Mouse (Mus musculus) myocyte (in vitro differentiated cells): ENCODE measurements around the gene Tubb3. TPM values are rescaled to one million over a fixed set of nuclear protein-coding genes. Genes with fewer than 3 reads are reported as not detected.

Source experiments
- H3K27me3 ChIP-seq: one replicate; pipeline ENCODE4 v1.6.1; 2011; ENCODE audit not compliant: control insufficient read depth, insufficient read depth, insufficient read length
- H3K36me3 ChIP-seq: one replicate; pipeline ENCODE4 v1.6.1; 2011; ENCODE audit not compliant: control insufficient read depth, insufficient read depth
- H3K4me2 ChIP-seq: one replicate; pipeline ENCODE4 v1.6.1; 2011; ENCODE audit warnings: low read depth, control low read depth
- H3K4me3 ChIP-seq: one replicate; pipeline ENCODE4 v1.5.1; 2011; ENCODE audit warnings: mild to moderate bottlenecking, control low read depth, moderate library complexity
- H3K79me2 ChIP-seq: one replicate; pipeline ENCODE4 v1.6.1; 2011; ENCODE audit not compliant: control insufficient read depth, insufficient read depth
- H3ac ChIP-seq: one replicate; pipeline ENCODE4 v1.6.1; 2011; ENCODE audit not compliant: control insufficient read depth, insufficient read length
- CEBPB ChIP-seq: IDR thresholded peaks from 2 replicates; pipeline ENCODE4 v1.6.1; 2011; ENCODE audit warnings: mild to moderate bottlenecking, moderate library complexity; ENCODE audit not compliant: poor library complexity, insufficient read depth, severe bottlenecking
- E2F4 ChIP-seq: IDR thresholded peaks from one replicate; pipeline ENCODE4 v1.6.1; 2011; ENCODE audit warnings: mild to moderate bottlenecking, control low read depth, moderate library complexity; ENCODE audit not compliant: insufficient read depth
- MAX ChIP-seq: IDR thresholded peaks from one replicate; pipeline ENCODE4 v1.6.1; 2011; ENCODE audit warnings: low read depth, mild to moderate bottlenecking, control low read depth
- MYOD1 ChIP-seq, 3 experiments: IDR thresholded peaks; one replicate each; pipeline ENCODE4 v1.6.1; 2011; ENCODE audit warnings: control low read depth in 2 of 3, low read depth in 2 of 3, mild to moderate bottlenecking in 2 of 3, moderate library complexity in 1 of 3; ENCODE audit not compliant: insufficient read length in 2 of 3, control insufficient read depth in 1 of 3
- MYOG ChIP-seq, 3 experiments: IDR thresholded peaks; one replicate each; pipeline ENCODE4 v1.6.1; 2011; ENCODE audit warnings: control low read depth in 2 of 3, low read depth in 2 of 3, mild to moderate bottlenecking in 2 of 3; ENCODE audit not compliant: insufficient read length in 2 of 3, control insufficient read depth in 1 of 3, insufficient read depth in 1 of 3
- POLR2A ChIP-seq: IDR thresholded peaks from one replicate; pipeline ENCODE4 v1.6.1; 2011; ENCODE audit warnings: low read depth, mild to moderate bottlenecking, control low read depth, moderate library complexity; ENCODE audit not compliant: insufficient read length
- POLR2AphosphoS2 ChIP-seq: IDR thresholded peaks from one replicate; pipeline ENCODE4 v1.6.1; 2011; ENCODE audit warnings: low read depth, control low read depth; ENCODE audit not compliant: insufficient read length
- REST ChIP-seq: IDR thresholded peaks from one replicate; pipeline ENCODE4 v1.6.1; 2011; ENCODE audit warnings: mild to moderate bottlenecking, control low read depth, moderate library complexity; ENCODE audit not compliant: insufficient read depth, insufficient read length
- SRF ChIP-seq: IDR thresholded peaks from one replicate; pipeline ENCODE4 v1.6.1; 2011; ENCODE audit warnings: low read depth; ENCODE audit not compliant: control insufficient read depth, insufficient read length
- TCF12 ChIP-seq: IDR thresholded peaks from one replicate; pipeline ENCODE4 v1.6.1; 2011; ENCODE audit warnings: mild to moderate bottlenecking, control low read depth; ENCODE audit not compliant: poor library complexity, insufficient read depth, severe bottlenecking
- TCF3 ChIP-seq: IDR thresholded peaks from one replicate; pipeline ENCODE4 v1.6.1; 2011; ENCODE audit warnings: low read depth, control low read depth; ENCODE audit not compliant: insufficient read length
- USF1 ChIP-seq: IDR thresholded peaks from one replicate; pipeline ENCODE4 v1.6.1; 2011; ENCODE audit warnings: low read depth, mild to moderate bottlenecking, control low read depth, moderate library complexity
- polyA plus RNA-seq: library from polyadenylated mRNA; unstranded; fragments of >200 nt; fragmentation: generic; extraction: Trizol; gene quantifications from one replicate; pipeline ENCODE4 v1.2.1, GENCODE M21; 2012; ENCODE audit warnings: missing spikeins

Gene Tubb3
- polyA plus RNA-seq, 1 experiment = 85.5 TPM

DNA sequence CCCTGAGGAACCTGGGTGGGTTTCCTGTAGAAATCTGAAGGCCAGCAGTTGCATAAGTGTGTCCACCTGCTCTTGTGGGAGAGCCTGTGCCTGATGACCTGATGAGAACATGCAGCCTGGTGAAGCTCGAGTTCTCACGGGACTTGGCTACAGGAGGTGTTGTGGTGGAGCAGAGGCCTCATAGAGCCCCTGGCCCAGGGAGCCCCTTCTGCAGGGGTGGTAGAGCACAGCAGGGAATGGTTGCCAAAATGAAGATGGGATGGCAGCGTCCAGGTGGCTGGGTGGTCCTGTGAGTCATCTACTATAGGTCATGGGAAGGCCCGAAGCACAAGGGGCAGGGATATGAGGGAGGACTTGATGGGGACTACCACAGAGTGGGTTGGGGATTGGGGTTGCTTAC is 29.5 kb upstream of the Tubb3 start:
- Histone ChIP-seq H3ac (no peak overlapping the region), H3K4me3 (no peak overlapping the region), H3K4me2 (no peak overlapping the region), H3K27me3 (no peaks in the 10 kb centered on the region), H3K36me3 (peaks cover 36% of the 10 kb centered on the region), H3K79me2 (peaks cover 42% of the 10 kb centered on the region)
- TF ChIP-seq MYOG (IDR thresholded peaks at IDR 0.05; ENCODE audit: control insufficient read depth in 1 of 3, insufficient read depth in 1 of 3, insufficient read length in 2 of 3, low read depth in 2 of 3) (no peak), TCF12 (no peak), POLR2A (no peak), MAX (no peak), CEBPB (no peak), POLR2AphosphoS2 (no peak), MYOD1 (IDR thresholded peaks at IDR 0.05; ENCODE audit: control insufficient read depth in 1 of 3, insufficient read length in 2 of 3, low read depth in 2 of 3) (no peak), USF1 (no peak), SRF (no peak)

DNA sequence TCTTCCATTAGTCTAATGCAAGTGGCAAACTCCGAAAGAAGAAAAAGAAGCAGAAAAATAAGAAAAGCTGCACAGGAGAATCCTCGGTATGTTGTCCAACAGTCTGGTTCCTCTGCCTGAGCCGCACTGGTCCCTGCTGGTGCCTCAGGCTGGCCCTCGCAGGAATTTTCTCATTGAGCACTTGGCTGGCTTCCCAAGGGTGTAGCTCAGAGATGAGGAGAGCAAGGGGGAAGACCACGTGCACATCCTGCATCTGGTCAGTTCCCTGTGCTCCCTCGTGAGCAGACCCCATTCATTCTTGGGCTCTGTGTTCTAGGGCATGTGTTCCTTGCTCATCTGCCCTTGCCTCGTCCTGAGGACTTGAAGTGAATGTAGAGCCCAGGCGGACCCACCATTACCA is 28.7 kb upstream of the Tubb3 start:
- Histone ChIP-seq H3K4me2 (no peak overlapping the region), H3K27me3 (no peaks in the 10 kb centered on the region), H3ac (no peak overlapping the region), H3K4me3 (no peak overlapping the region), H3K79me2 (peaks cover 34% of the 10 kb centered on the region), H3K36me3 (peaks cover 42% of the 10 kb centered on the region)
- no peak for TF ChIP-seq POLR2AphosphoS2
- no peak for TF ChIP-seq CEBPB
- TF ChIP-seq MAX = no peak
- no peak for TF ChIP-seq E2F4
- no peak for TF ChIP-seq SRF
- TF ChIP-seq REST = no peak
- no peak for TF ChIP-seq TCF12
- TF ChIP-seq MYOG (IDR thresholded peaks at IDR 0.05; ENCODE audit: control insufficient read depth in 1 of 3, insufficient read depth in 1 of 3, insufficient read length in 2 of 3, low read depth in 2 of 3) = no peak
- TF ChIP-seq POLR2A = no peak
- no peak for TF ChIP-seq MYOD1 (IDR thresholded peaks at IDR 0.05; ENCODE audit: control insufficient read depth in 1 of 3, insufficient read length in 2 of 3, low read depth in 2 of 3)
- TF ChIP-seq TCF3 = no peak
- no peak for TF ChIP-seq USF1

DNA sequence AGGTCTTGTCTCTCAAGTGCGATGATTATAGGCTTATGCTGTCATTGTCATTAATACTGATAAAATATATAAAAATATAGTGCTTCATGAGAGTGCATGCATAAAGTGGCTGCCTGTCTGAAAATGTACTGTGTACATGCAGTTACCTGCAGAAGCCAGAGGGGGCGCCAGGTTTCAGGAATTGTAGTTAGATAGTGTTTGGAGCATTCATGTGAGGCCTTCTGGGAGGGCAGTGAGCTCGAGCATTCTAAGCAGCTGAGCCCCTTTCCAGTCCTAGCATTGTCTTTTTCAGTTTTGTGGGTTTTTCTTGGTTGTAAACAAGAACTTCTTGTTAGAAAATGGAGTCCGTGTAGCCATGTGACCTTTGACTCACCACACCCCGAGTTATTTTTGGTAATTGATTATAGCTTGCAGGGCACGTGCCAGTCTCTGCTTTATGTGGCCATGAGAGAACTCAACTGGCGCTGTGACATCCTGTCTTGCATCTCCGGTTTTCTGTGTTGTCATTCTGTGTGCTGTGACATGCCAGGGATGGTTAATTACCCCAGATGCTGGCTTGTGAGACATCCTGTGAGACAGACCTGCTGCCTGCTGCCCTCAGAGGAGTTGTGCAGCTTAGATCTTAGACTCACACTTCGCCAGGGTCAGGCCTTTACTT is 26.2 kb upstream of the Tubb3 start:
- Histone ChIP-seq H3K4me2 (no peak overlapping the region), H3ac (no peak overlapping the region), H3K36me3 (peaks cover 58% of the 10 kb centered on the region), H3K27me3 (no peaks in the 10 kb centered on the region), H3K79me2 (peaks cover 14% of the 10 kb centered on the region), H3K4me3 (no peak overlapping the region)
- TF ChIP-seq TCF3 (no peak), SRF (no peak), POLR2A (no peak), MYOD1 (IDR thresholded peaks at IDR 0.05; ENCODE audit: control insufficient read depth in 1 of 3, insufficient read length in 2 of 3, low read depth in 2 of 3) (no peak), MAX (no peak), CEBPB (no peak), E2F4 (no peak), POLR2AphosphoS2 (no peak), USF1 (no peak)

DNA sequence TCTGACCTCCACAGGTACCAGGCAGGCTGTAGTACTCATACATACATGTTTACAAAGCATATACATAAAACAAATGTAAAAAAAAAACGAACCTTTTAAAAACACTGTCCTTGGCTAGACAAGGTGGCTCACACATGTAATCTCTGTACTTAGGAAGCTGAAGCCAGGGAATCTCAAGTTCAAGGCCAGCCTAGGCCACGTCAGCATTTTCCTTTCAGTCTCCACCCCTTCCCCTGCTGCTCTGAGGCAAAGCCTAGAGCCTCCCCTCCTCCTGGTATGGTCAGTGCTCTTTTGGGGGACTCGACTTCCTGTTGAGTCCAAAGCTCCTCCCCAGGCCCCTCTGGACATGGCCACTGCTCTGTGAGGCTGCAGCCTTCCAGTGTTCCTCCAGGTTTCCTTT is 24.2 kb upstream of the Tubb3 start:
- TF ChIP-seq MAX = no peak
- TF ChIP-seq E2F4 = no peak
- TF ChIP-seq SRF = no peak
- TF ChIP-seq REST = no peak
- TF ChIP-seq CEBPB = no peak
- Histone ChIP-seq H3K4me2 (no peak overlapping the region), H3K4me3 (no peak overlapping the region), H3K36me3 (peaks cover 52% of the 10 kb centered on the region), H3K79me2 (no peaks in the 10 kb centered on the region), H3K27me3 (no peaks in the 10 kb centered on the region), H3ac (no peak overlapping the region)

DNA sequence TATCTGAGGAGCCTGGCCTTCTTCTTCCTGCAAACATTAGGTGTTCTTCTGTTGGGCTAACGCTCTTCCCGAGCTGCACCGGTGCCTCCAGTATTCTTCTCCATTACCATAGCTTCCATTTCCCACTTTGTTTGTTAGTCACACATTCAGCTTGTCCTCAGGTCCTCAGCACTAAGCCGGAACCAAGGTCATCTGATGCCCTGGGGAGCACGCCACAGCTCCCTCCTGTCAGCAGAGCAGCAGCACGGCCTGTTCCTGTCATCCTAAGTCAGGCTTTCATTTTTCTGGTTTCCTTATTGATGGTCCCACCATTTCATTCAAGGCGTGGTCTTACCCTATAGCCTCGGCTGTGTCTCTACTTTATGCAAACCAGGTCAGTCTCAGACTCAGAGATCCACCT is 23.4 kb upstream of the Tubb3 start:
- Histone ChIP-seq H3K4me2 (no peak overlapping the region), H3K27me3 (no peaks in the 10 kb centered on the region), H3ac (no peak overlapping the region), H3K36me3 (peaks cover 56% of the 10 kb centered on the region), H3K79me2 (no peaks in the 10 kb centered on the region), H3K4me3 (no peak overlapping the region)
- no peak for TF ChIP-seq MYOD1 (IDR thresholded peaks at IDR 0.05; ENCODE audit: control insufficient read depth in 1 of 3, insufficient read length in 2 of 3, low read depth in 2 of 3)
- TF ChIP-seq TCF3 = no peak
- TF ChIP-seq MAX = no peak
- TF ChIP-seq REST = no peak
- no peak for TF ChIP-seq SRF
- no peak for TF ChIP-seq USF1
- TF ChIP-seq POLR2AphosphoS2 = no peak
- no peak for TF ChIP-seq E2F4
- TF ChIP-seq TCF12 = no peak
- no peak for TF ChIP-seq MYOG (IDR thresholded peaks at IDR 0.05; ENCODE audit: control insufficient read depth in 1 of 3, insufficient read depth in 1 of 3, insufficient read length in 2 of 3, low read depth in 2 of 3)
- no peak for TF ChIP-seq POLR2A
- TF ChIP-seq CEBPB = no peak
